Mouse (Mus musculus) intestine, postnatal 0 days (tissue): ENCODE results near the gene Pcyox1. TPM values are rescaled to one million over a fixed set of nuclear protein-coding genes. Genes with fewer than 3 reads are reported as not detected.
A peak's percentile ranks its signal among the peaks of the same experiment; 100 is the strongest.

Experiments used
- ATAC-seq: fragments of 200-750 bp; cut with Nextera tagmentation; 2 replicates; pipeline ENCODE4 v1.8.0; 2017; ENCODE audit warnings: mild to moderate bottlenecking, moderate TSS enrichment, moderate library complexity
- H3K27ac ChIP-seq: fragments of 300-500 bp; sonication (generic); 2 replicates; pipeline ENCODE4 v1.5.1; 2014; ENCODE audit warnings: mild to moderate bottlenecking, low read depth, low read length, moderate library complexity
- H3K27me3 ChIP-seq: fragments of 300-500 bp; sonication (generic); replicated peaks from 2 replicates; pipeline ENCODE4 v1.6.1; 2014; ENCODE audit warnings: low read length, mixed read lengths; ENCODE audit not compliant: control insufficient read depth, insufficient read depth
- H3K36me3 ChIP-seq: fragments of 300-500 bp; sonication (generic); 2 replicates; pipeline ENCODE4 v1.6.1; 2014; ENCODE audit warnings: mild to moderate bottlenecking, moderate library complexity; ENCODE audit not compliant: control insufficient read depth, insufficient read depth
- H3K4me1 ChIP-seq: fragments of 300-500 bp; sonication (generic); replicated peaks from 2 replicates; pipeline ENCODE4 v1.6.1; 2014; ENCODE audit warnings: antibody characterized with exemption, low read length, mixed read lengths; ENCODE audit not compliant: control insufficient read depth, insufficient read depth
- H3K4me2 ChIP-seq: fragments of 300-500 bp; sonication (generic); replicated peaks from 2 replicates; pipeline ENCODE4 v1.6.1; 2014; ENCODE audit warnings: low read depth, mild to moderate bottlenecking, moderate library complexity
- H3K4me3 ChIP-seq: fragments of 300-500 bp; sonication (generic); 2 replicates; pipeline ENCODE4 v1.5.1; 2014; ENCODE audit warnings: low read depth, low read length
- H3K9ac ChIP-seq: fragments of 300-500 bp; sonication (generic); 2 replicates; pipeline ENCODE4 v1.6.1; 2014; ENCODE audit warnings: mild to moderate bottlenecking, low read depth, low read length
- H3K9me3 ChIP-seq: fragments of 300-500 bp; sonication (generic); 2 replicates; pipeline ENCODE4 v1.6.1; 2016; ENCODE audit warnings: mixed run types; ENCODE audit not compliant: control insufficient read depth
- CTCF ChIP-seq: sonication (generic); IDR thresholded peaks from 2 replicates; pipeline ENCODE4 v1.5.1; 2016; ENCODE audit warnings: low read depth, mild to moderate bottlenecking, control low read depth, antibody characterized with exemption, moderate library complexity
- WGBS: fragments of 180-500 bp; shearing (Covaris S2); extraction: QIAGEN DNeasy Blood & Tissue Kit; methylation state at CpG from one replicate; pipeline ENCODE4 v1.1.7; 2014; 5-methylcytosine and 5-hydroxymethylcytosine counted together
- polyA plus RNA-seq: library from polyadenylated mRNA; unstranded; fragments of >200 nt; fragmentation: Nextera tagmentation; extraction: Ambion mirVana; gene quantifications from 2 replicates; pipeline ENCODE4 v1.2.1, GENCODE M21; 2015

Pcyox1 gene
- polyA plus RNA-seq, 1 experiment from 2014 or later = 37.8 TPM

DNA sequence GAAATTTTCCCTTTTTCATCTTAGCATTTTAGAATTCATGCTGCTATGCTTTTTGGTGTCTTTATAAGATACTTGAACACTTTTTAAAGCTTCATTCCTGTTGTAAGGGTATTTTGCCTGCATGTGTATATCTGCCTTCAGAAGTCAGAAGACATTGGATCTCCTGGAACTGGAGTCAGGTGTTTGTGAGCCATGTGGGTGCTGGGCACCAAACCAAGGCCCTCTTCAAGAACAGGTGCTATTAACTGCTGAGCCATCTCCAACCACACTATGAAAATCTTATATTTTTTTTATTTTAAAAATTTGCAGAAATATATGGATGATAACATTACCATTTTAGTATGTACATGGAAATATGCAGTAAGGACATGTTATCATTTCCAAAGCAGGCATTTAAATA, 9.4 kb upstream of the Pcyox1 start:
- Histone ChIP-seq H3K27me3 (no peaks in the 10 kb centered on the region), H3K9me3 (no peaks in the 10 kb centered on the region), H3K36me3 (no peaks in the 10 kb centered on the region; the same call in 1 of the 2 replicates), H3K9ac (no peak overlapping the region), H3K27ac (no peak overlapping the region), H3K4me1 (0 out of 2 replicates have a peak, but pooled peaks cover 3% of the 10 kb centered on the region), H3K4me2 (no peak overlapping the region), H3K4me3 (no peak overlapping the region)
- TF ChIP-seq CTCF = no peak
- no peak for ATAC-seq

DNA sequence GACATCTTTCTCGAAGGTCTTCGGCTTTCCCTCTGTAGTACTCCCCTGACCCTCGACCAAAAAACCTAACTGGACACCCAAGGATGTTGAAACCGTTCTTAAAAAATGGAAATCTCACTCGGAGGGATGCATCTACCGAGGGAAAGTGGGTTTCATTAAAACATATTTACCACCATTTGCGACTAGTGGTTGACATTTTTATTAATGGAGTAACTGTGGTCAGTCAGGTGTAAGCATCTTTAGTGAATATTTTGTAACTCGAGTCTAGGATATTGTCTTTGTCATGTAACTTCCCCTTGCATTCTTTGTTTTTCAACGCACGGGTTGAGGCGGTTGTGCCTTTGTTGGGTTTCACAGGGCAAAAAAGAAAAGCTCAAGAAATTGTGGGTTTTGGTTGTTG, 8.0 kb upstream of the Pcyox1 start:
- Histone ChIP-seq H3K4me1 (0 out of 2 replicates have a peak, but pooled peaks cover 3% of the 10 kb centered on the region), H3K9me3 (no peaks in the 10 kb centered on the region), H3K27ac (peak overlapping the region; percentile 99), H3K27me3 (no peaks in the 10 kb centered on the region), H3K4me2 (peak overlapping the region; percentile 69), H3K36me3 (no peaks in the 10 kb centered on the region; the same call in 1 of the 2 replicates), H3K4me3 (peak overlapping the region; percentile 93), H3K9ac (peak overlapping the region; percentile 95)
- under 1% methylated on average over 11 of the region's 11 CpGs for WGBS
- TF ChIP-seq CTCF = no peak
- ATAC-seq = no peak

DNA sequence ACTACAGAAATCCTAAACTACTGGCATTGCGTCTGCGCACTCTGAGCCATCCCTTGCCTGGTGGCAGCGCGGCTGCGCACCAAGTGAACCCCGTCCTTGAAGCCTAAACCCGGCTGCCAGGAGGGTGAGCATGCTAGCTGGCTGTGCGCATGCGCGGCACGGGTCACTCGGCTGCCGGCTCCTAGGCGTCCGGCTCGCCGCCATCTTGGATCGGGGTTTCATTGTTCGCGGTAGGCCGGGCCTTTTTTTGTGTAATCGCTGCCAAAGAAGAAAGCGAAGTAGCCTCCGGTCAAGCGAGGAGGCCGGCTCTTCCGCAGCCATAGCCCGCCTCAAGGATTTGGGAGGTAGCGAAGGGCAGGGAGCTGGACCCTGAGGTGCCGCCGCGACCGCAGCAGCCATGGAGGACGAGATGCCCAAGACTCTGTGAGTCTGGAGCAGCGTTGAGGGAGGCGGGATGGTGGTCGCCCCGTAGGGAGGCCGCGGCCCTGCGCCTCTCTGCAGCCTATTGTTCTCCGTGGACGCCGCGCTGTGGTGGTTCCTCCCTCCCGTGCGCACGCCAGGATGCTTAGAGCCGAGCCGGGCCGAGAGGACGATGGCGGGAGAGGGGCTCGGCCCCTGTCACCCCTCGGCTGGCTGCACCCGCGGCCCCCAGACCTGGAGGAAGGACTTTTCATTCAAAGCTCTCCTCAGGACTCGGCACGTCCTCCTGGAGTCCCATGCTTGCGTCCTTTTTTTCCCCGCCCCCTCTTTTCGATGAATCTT, 7.3 kb upstream of the Pcyox1 start, which contains the start of gene Tia1:
Tia1 (plus strand) TSS at position 120 of the 762 bp plus-strand sequence.
- peak; percentile 94 for ATAC-seq
- H3K4me2 ChIP-seq = peak within 1 kb of the TSS; percentile 69
- under 1% methylated on average over 62 of the region's 62 CpGs for WGBS
- peak within 1 kb of the TSS; percentile 93 for H3K4me3 ChIP-seq
- H3K4me1 ChIP-seq = 0 out of 2 replicates have a peak, but pooled peaks cover 3% of the 10 kb centered on the region
- peak within 1 kb of the TSS; percentile 95 for H3K9ac ChIP-seq
- peak within 1 kb of the TSS; percentile 99 for H3K27ac ChIP-seq
- no peaks in the 10 kb centered on the region for H3K9me3 ChIP-seq
- no peak for TF ChIP-seq CTCF
- no peaks in the 10 kb centered on the region for H3K27me3 ChIP-seq
- no peaks in the 10 kb centered on the region for H3K36me3 ChIP-seq

DNA sequence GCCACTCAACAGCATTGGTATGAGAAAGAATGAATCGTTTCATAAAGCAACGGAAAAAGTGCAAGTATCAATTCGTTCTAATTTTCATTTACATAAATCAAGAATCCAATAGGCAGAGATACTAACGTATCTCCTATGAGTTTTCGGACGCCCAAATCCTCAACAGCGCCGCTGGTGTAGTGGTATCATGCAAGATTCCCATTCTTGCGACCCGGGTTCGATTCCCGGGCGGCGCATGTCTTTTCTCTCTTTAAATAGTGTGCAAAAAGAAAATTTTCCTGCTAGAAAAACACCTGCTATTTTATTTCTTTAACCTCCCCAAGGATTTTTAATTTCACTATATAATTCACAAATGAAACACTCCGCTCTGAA, 6.8 kb upstream of the Pcyox1 start:
- WGBS = 1% methylated on average over 15 of the region's 15 CpGs
- 0 out of 2 replicates have a peak, but pooled peaks cover 3% of the 10 kb centered on the region for H3K4me1 ChIP-seq
- no peaks in the 10 kb centered on the region for H3K9me3 ChIP-seq
- peak overlapping the region; percentile 69 for H3K4me2 ChIP-seq
- no peaks in the 10 kb centered on the region for H3K36me3 ChIP-seq
- ATAC-seq = peak; percentile 64
- peak overlapping the region; percentile 99 for H3K27ac ChIP-seq
- peak overlapping the region; percentile 93 for H3K4me3 ChIP-seq
- H3K9ac ChIP-seq = peak overlapping the region; percentile 95; the same call in 1 of the 2 replicates
- TF ChIP-seq CTCF = peak; percentile 1; the same call in 1 of the 2 replicates
- no peaks in the 10 kb centered on the region for H3K27me3 ChIP-seq

DNA sequence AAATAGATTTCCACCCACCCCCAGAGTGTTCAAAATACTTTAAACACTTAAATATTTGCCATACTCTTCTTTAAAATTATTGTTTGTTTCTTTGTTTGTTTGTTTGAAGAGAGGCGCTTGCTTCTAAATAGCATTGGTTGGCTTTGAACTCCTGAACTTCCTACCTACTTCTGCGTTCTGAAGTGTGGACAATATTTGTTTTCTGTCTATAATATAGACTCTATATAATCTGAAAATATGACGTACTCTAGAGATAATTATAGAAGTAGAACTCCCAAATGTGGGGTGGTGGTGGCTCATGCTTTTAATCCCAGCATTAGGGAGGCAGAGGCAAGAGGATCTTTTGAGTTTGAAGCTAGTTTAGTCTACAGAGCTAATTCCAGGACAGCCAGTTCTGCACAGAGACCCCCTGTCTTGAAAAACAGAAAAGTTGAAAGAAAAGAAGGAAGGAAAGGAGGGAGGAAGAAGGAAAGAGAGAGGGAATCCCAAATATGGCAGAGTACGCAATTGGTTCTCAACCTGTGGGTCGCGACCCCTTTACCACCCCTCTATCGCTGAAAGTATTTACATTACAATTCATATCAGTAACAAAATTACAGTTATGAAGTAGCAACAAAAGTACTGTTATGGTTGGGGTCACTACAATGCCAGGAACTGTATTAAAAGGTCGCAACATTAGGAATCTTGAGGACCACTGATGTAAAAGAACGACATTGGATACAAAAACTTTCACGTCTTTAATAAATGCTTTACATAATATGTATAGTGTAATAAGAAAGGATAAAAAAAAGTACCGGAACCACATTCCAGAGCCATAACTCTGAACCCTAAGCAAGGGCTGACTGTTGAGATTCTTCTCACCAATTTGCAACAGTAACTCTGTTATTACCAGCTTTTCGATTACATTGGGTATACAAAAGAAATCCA, 6.0 kb upstream of the Pcyox1 start:
- Histone ChIP-seq H3K4me1 (0 out of 2 replicates have a peak, but pooled peaks cover 3% of the 10 kb centered on the region), H3K36me3 (no peaks in the 10 kb centered on the region), H3K27ac (no peak overlapping the region), H3K27me3 (no peaks in the 10 kb centered on the region), H3K4me3 (peak overlapping the region; percentile 93), H3K4me2 (peak overlapping the region; percentile 69), H3K9me3 (no peaks in the 10 kb centered on the region), H3K9ac (no peak overlapping the region)
- 39% methylated on average over 12 of the region's 12 CpGs for WGBS
- no peak for ATAC-seq
- no peak for TF ChIP-seq CTCF

DNA sequence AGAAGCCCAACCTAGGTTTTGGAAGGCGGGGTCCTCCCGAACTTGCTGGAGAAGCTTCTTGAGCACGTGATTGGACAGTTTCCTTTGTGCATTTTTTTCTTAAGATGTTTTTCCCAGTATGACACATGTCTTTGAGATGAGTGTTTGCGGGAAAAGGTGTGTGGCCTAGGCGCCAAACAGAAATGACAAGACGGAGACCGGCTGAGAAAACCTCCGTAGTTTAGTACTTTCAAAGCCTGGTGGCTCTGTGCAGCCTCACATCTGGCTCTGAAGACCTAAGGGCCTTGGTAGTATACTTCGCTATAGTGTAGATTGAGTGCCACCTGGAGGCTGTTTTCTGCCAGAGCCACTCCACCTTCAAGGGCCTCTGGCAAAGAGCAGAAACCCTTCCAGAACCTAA, 4.0 kb upstream of the Pcyox1 start:
- H3K4me3 ChIP-seq = peak overlapping the region; percentile 22; the same call in 1 of the 2 replicates
- 5% methylated on average over 9 of the region's 9 CpGs for WGBS

More for the DNA sequence above, 4.0 kb upstream of the Pcyox1 start:
- H3K36me3 ChIP-seq = no peaks in the 10 kb centered on the region
- H3K4me1 ChIP-seq = 0 out of 2 replicates have a peak, but pooled peaks cover 5% of the 10 kb centered on the region
- ATAC-seq = peak; percentile 31; the same call in 1 of the 2 replicates
- TF ChIP-seq CTCF = peak; percentile 85
- H3K4me2 ChIP-seq = peak overlapping the region; percentile 55
- H3K27ac ChIP-seq = no peak overlapping the region
- H3K9me3 ChIP-seq = no peaks in the 10 kb centered on the region
- no peak overlapping the region for H3K9ac ChIP-seq
- no peaks in the 10 kb centered on the region for H3K27me3 ChIP-seq
